Mouse (Mus musculus) intestine, embryonic 15.5 days (tissue): ENCODE data around the gene Cers1. TPM values are rescaled to one million over a fixed set of nuclear protein-coding genes. Genes with fewer than 3 reads are reported as not detected.
A peak's percentile ranks its signal among the peaks of the same experiment; 100 is the strongest.

Source experiments
- ATAC-seq: fragments of 200-750 bp; cut with Nextera tagmentation; 2 replicates; pipeline ENCODE4 v1.8.0; 2017; ENCODE audit warnings: moderate TSS enrichment, moderate library complexity
- H3K27ac ChIP-seq: fragments of 300-500 bp; sonication (generic); 2 replicates; pipeline ENCODE4 v1.5.1; 2015; ENCODE audit warnings: mild to moderate bottlenecking, inconsistent platforms
- H3K27me3 ChIP-seq: fragments of 300-500 bp; sonication (generic); replicated peaks from 2 replicates; pipeline ENCODE4 v1.6.1; 2015; ENCODE audit warnings: inconsistent platforms
- H3K36me3 ChIP-seq: fragments of 300-500 bp; sonication (generic); 2 replicates; pipeline ENCODE4 v1.6.1; 2015; ENCODE audit warnings: inconsistent platforms
- H3K4me1 ChIP-seq: fragments of 300-500 bp; sonication (generic); replicated peaks from 2 replicates; pipeline ENCODE4 v1.6.1; 2015; ENCODE audit warnings: inconsistent platforms
- H3K4me2 ChIP-seq: fragments of 300-500 bp; sonication (generic); replicated peaks from 2 replicates; pipeline ENCODE4 v1.6.1; 2015; ENCODE audit warnings: mild to moderate bottlenecking, inconsistent platforms
- H3K4me3 ChIP-seq: fragments of 300-500 bp; sonication (generic); replicated peaks from 2 replicates; pipeline ENCODE4 v1.5.1; 2015; ENCODE audit warnings: inconsistent platforms
- H3K9ac ChIP-seq: fragments of 300-500 bp; sonication (generic); 2 replicates; pipeline ENCODE4 v1.6.1; 2015; ENCODE audit warnings: inconsistent platforms
- H3K9me3 ChIP-seq: fragments of 300-500 bp; sonication (generic); 2 replicates; pipeline ENCODE4 v1.6.1; 2016; ENCODE audit warnings: inconsistent platforms
- WGBS: fragments of 180-500 bp; shearing (Covaris S2); methylation state at CpG from one replicate; pipeline ENCODE4 v1.1.7; 2015; 5-methylcytosine and 5-hydroxymethylcytosine counted together
- polyA plus RNA-seq: library from polyadenylated mRNA; unstranded; fragments of >200 nt; fragmentation: Nextera tagmentation; extraction: Ambion mirVana; gene quantifications from 2 replicates; pipeline ENCODE4 v1.2.1, GENCODE M21; 2015

Gene Cers1
- polyA plus RNA-seq, 1 experiment from 2014 or later: 3.6 TPM

GRCm38 (mm10) chr8:70359411-70359810 lies 43.8 kb downstream of the Cers1 start:
- WGBS: 38% methylated on average over 3 of the region's 3 CpGs
- no peak for ATAC-seq

GRCm38 (mm10) chr8:70360769-70361168 lies 45.2 kb downstream of the Cers1 start:
- no peaks in the 10 kb centered on the region for H3K27me3 ChIP-seq
- H3K27ac ChIP-seq: no peak overlapping the region
- no peak for ATAC-seq
- H3K9me3 ChIP-seq: no peaks in the 10 kb centered on the region
- 54% methylated on average over 4 of the region's 4 CpGs for WGBS
- H3K4me3 ChIP-seq: no peak overlapping the region
- 0 out of 2 replicates have a peak, but pooled peaks cover 3% of the 10 kb centered on the region for H3K4me1 ChIP-seq
- H3K9ac ChIP-seq: no peak overlapping the region
- H3K36me3 ChIP-seq: no peaks in the 10 kb centered on the region
- no peak overlapping the region for H3K4me2 ChIP-seq

More at GRCm38 (mm10) chr8:70359411-70359810, 43.8 kb downstream of the Cers1 start:
- Histone ChIP-seq H3K4me2 (no peak overlapping the region), H3K27me3 (no peaks in the 10 kb centered on the region), H3K4me3 (no peak overlapping the region), H3K27ac (no peak overlapping the region), H3K4me1 (peaks cover 3% of the 10 kb centered on the region; the same call in 1 of the 2 replicates), H3K36me3 (no peaks in the 10 kb centered on the region), H3K9me3 (no peaks in the 10 kb centered on the region), H3K9ac (no peak overlapping the region)

GRCm38 (mm10) chr8:70361484-70362032 lies 46.0 kb downstream of the Cers1 start:
- Histone ChIP-seq H3K4me1 (0 out of 2 replicates have a peak, but pooled peaks cover 3% of the 10 kb centered on the region), H3K27ac (no peak overlapping the region), H3K4me2 (no peak overlapping the region), H3K9ac (no peak overlapping the region), H3K4me3 (no peak overlapping the region), H3K9me3 (no peaks in the 10 kb centered on the region), H3K36me3 (no peaks in the 10 kb centered on the region), H3K27me3 (no peaks in the 10 kb centered on the region)
- no peak for ATAC-seq
- 69% methylated on average over 10 of the region's 10 CpGs for WGBS

GRCm38 (mm10) chr8:70364066-70364465 lies 48.5 kb downstream of the Cers1 start:
- no peak overlapping the region for H3K9ac ChIP-seq
- WGBS: 42% methylated on average over 5 of the region's 5 CpGs
- no peaks in the 10 kb centered on the region for H3K27me3 ChIP-seq
- H3K4me2 ChIP-seq: no peak overlapping the region
- no peak overlapping the region for H3K27ac ChIP-seq
- no peaks in the 10 kb centered on the region for H3K9me3 ChIP-seq
- no peak overlapping the region for H3K4me3 ChIP-seq
- H3K36me3 ChIP-seq: no peaks in the 10 kb centered on the region
- peak; percentile 31; the same call in 1 of the 2 replicates for ATAC-seq
- H3K4me1 ChIP-seq: 0 out of 2 replicates have a peak, but pooled peaks cover 3% of the 10 kb centered on the region

GRCm38 (mm10) chr8:70366588-70366987 lies 51.0 kb downstream of the Cers1 start:
- Histone ChIP-seq H3K36me3 (no peaks in the 10 kb centered on the region), H3K27ac (no peak overlapping the region), H3K9me3 (no peaks in the 10 kb centered on the region), H3K4me2 (no peak overlapping the region), H3K4me3 (no peak overlapping the region), H3K4me1 (0 out of 2 replicates have a peak, but pooled peaks cover 3% of the 10 kb centered on the region), H3K27me3 (peaks cover 2% of the 10 kb centered on the region; the same call in 1 of the 2 replicates), H3K9ac (no peak overlapping the region)
- 72% methylated on average over 5 of the region's 5 CpGs for WGBS
- ATAC-seq: peak; percentile 57

GRCm38 (mm10) chr8:70370476-70370875 lies 54.9 kb downstream of the Cers1 start:
- H3K4me2 ChIP-seq: no peak overlapping the region
- H3K9me3 ChIP-seq: no peaks in the 10 kb centered on the region
- no peak overlapping the region for H3K4me3 ChIP-seq
- no peaks in the 10 kb centered on the region for H3K36me3 ChIP-seq
- WGBS: 80% methylated on average over 7 of the region's 7 CpGs
- H3K4me1 ChIP-seq: peaks cover 23% of the 10 kb centered on the region
- H3K9ac ChIP-seq: 0 out of 2 replicates have a peak overlapping the region, but pooled peaks have one; percentile 10
- no peak overlapping the region for H3K27ac ChIP-seq
- no peak for ATAC-seq
- H3K27me3 ChIP-seq: peaks cover 41% of the 10 kb centered on the region

- H3K9ac ChIP-seq: no peak overlapping the region
- H3K4me3 ChIP-seq: no peak overlapping the region
- H3K36me3 ChIP-seq: no peaks in the 10 kb centered on the region
- WGBS: 47% methylated on average over 6 of the region's 6 CpGs
- H3K4me2 ChIP-seq: no peak overlapping the region
- no peak for ATAC-seq
- H3K27me3 ChIP-seq: peaks cover 56% of the 10 kb centered on the region
- no peaks in the 10 kb centered on the region for H3K9me3 ChIP-seq
- H3K4me1 ChIP-seq: peaks cover 34% of the 10 kb centered on the region
- no peak overlapping the region for H3K27ac ChIP-seq
Measured at GRCm38 (mm10) chr8:70371951-70372350, 56.4 kb downstream of the Cers1 start.

- Histone ChIP-seq H3K9ac (peak within 1 kb of the TSS; percentile 26; the same call in 1 of the 2 replicates), H3K4me2 (peak within 1 kb of the TSS; percentile 81), H3K27me3 (peaks cover 71% of the 10 kb centered on the region), H3K4me3 (peak within 1 kb of the TSS; percentile 42), H3K4me1 (peaks cover 34% of the 10 kb centered on the region), H3K27ac (no peak within 1 kb of the TSS), H3K9me3 (no peaks in the 10 kb centered on the region), H3K36me3 (no peaks in the 10 kb centered on the region)
- ATAC-seq: no peak
- WGBS: 3% methylated on average over 47 of the region's 47 CpGs
Measured at GRCm38 (mm10) chr8:70373397-70374317, 58.1 kb downstream of the Cers1 start, which contains the start of gene Comp. TSS of gene Comp (plus strand) at chr8:70373558.

- H3K4me2 ChIP-seq: peak overlapping the region; percentile 81
- ATAC-seq: peak; percentile 79
- H3K9ac ChIP-seq: peak overlapping the region; percentile 14; the same call in 1 of the 2 replicates
- peaks cover 77% of the 10 kb centered on the region for H3K27me3 ChIP-seq
- H3K4me3 ChIP-seq: peak overlapping the region; percentile 42
- H3K36me3 ChIP-seq: no peaks in the 10 kb centered on the region
- H3K4me1 ChIP-seq: peaks cover 34% of the 10 kb centered on the region
- no peak overlapping the region for H3K27ac ChIP-seq
- WGBS: under 1% methylated on average over 53 of the region's 53 CpGs
- no peaks in the 10 kb centered on the region for H3K9me3 ChIP-seq
Measured at GRCm38 (mm10) chr8:70374318-70374927, 58.8 kb downstream of the Cers1 start.

GRCm38 (mm10) chr8:70375212-70375859 lies 59.8 kb downstream of the Cers1 start:
- Histone ChIP-seq H3K36me3 (no peaks in the 10 kb centered on the region), H3K27me3 (peaks cover 77% of the 10 kb centered on the region), H3K4me1 (peaks cover 34% of the 10 kb centered on the region), H3K4me3 (peak overlapping the region; percentile 42), H3K9ac (no peak overlapping the region), H3K4me2 (peak overlapping the region; percentile 81), H3K9me3 (no peaks in the 10 kb centered on the region), H3K27ac (no peak overlapping the region)
- peak; percentile 29 for ATAC-seq
- WGBS: 6% methylated on average over 35 of the region's 35 CpGs

- Histone ChIP-seq H3K9ac (no peak overlapping the region), H3K27ac (no peak overlapping the region), H3K9me3 (no peaks in the 10 kb centered on the region), H3K4me1 (peaks cover 34% of the 10 kb centered on the region), H3K4me2 (peak overlapping the region; percentile 27; the same call in 1 of the 2 replicates), H3K4me3 (peak overlapping the region; percentile 17), H3K27me3 (peaks cover 80% of the 10 kb centered on the region), H3K36me3 (no peaks in the 10 kb centered on the region)
- no peak for ATAC-seq
- WGBS: 6% methylated on average over 37 of the region's 37 CpGs
Measured at GRCm38 (mm10) chr8:70376275-70376741, 60.7 kb downstream of the Cers1 start.
